Mouse (Mus musculus): Measurements from ENCODE around the gene Dock1. TPM values are rescaled to one million over a fixed set of nuclear protein-coding genes. Genes with fewer than 3 reads are reported as not detected.

The Dock1 gene
- total RNA-seq, 4 experiments from 2014 or later = 156 to 259 (median 216) TPM

GRCm38 (mm10) chr7:134990244-134990643, 319.8 kb downstream of the Dock1 start:
- DNase-seq = no peak

GRCm38 (mm10) chr7:134990911-134991310, 320.5 kb downstream of the Dock1 start:
- no peak for DNase-seq

- no peak for DNase-seq
These were observed 324.5 kb downstream of the Dock1 start for GRCm38 (mm10) chr7:134994983-134995382.

DNA sequence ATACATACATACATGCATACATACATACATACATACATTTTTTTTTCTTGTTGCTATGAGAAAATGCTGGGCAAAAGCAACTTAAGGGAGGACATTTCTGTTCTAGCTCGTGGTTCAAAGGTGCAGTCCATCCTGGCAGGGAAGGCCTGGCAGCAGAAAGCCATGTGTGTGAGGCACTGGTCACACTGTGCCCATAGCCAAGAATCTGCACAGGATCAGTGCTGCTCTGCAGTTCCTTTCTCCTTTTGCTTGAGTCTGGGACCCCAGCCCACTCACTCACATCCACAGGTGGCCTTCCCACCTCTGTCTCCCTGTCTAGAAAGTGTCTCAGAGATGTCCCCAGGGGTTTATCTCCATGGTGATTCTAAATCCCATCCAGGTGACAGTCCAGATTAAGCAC, 331.8 kb downstream of the Dock1 start:
- no peak for DNase-seq

DNA sequence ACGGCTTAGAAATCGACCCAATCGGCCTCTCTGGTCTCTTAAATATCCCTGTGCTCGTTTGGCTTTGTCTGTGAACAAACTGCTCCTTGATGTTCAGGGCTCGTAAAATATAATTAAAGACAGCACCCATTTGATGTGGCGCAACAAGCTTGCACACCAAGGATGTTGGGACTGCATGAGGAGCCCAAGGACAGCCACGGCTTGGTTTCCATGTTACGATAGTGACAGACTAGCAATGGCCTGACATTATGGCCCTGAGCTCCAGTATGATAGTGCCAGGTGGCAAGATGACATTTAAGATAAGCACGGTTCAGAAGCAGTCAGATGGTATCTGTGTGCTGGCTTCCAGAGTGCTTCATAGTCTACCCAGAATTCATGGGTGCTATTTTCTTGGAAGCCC, 332.4 kb downstream of the Dock1 start:
- peak; percentile 77 for DNase-seq

GRCm38 (mm10) chr7:135005964-135006560, 335.6 kb downstream of the Dock1 start:
- DNase-seq = no peak

DNA sequence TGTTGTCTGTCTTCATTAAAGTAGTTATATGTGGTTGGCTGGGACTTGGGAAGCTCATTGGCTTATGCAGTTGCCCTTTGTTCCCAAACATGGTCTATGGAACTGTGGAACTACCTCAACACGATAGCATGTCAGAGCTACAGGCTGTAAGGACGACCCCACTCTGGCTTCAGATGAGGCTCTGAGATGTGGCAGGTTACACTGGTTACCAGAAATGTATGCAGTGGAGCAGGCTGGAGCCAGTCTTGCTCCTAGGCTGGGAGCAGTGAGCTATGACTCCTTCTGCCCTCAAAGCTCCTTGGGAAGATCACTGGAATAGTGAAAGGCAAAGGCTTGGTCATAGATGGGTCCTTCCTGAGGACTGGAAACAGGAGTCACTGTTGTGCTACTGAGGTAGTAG, 337.6 kb downstream of the Dock1 start:
- DNase-seq = no peak

GRCm38 (mm10) chr7:135010997-135011396, 340.5 kb downstream of the Dock1 start:
- no peak for DNase-seq

- no peak for DNase-seq
These were observed 347.1 kb downstream of the Dock1 start for GRCm38 (mm10) chr7:135017531-135017930.

GRCm38 (mm10) chr7:135020762-135021161, 350.3 kb downstream of the Dock1 start:
- no peak for DNase-seq

DNA sequence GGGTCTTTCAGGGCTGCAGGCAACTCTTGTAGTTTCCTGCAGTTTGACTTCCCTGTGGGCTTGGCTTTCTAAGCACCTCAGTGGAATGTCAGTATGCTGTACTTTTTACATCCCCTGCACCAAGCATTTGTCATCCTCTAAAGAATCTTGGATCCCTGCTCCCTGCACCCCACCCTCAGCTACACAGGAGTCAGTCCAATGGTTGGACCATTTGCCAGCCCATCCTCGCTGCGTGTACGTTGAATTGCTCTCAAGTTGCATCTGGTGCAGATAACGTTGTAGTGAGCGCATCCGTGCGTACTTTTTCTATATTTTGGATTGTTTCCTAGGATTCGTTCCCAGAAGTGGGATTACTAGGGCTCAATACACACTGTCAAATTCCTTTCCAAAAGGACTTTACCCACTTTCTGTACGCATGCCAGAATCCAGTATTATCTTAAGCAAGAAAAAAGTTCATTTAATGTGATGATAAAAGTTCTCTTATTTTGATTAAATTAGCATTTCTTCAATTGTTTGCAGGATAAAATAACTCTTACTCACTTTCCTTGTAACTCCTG, 351.2 kb downstream of the Dock1 start:
- DNase-seq = no peak

GRCm38 (mm10) chr7:135024531-135024930, 354.1 kb downstream of the Dock1 start:
- DNase-seq = no peak

DNA sequence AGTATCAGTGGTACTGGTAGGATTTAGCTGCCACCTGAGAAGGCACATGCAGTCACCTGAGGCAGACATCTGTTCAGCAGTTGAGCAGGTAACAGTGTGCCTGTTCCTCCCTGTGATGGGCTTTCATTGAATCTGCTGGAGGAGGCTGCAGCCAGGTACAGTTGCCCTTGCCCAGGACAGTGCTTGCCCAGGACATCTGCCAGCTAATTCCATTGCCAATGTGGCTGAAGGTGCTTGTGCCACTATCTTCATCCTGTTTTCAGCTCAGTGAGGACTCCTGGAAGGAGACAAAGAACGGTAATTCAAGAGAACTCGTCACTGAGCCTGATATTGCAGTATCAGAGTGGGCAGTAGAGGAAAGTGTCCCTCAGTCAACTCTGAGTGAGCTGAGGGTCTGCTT, 358.3 kb downstream of the Dock1 start:
- DNase-seq = no peak

- peak; percentile 26 for DNase-seq
These were observed 358.7 kb downstream of the Dock1 start for GRCm38 (mm10) chr7:135029136-135029535.

DNA sequence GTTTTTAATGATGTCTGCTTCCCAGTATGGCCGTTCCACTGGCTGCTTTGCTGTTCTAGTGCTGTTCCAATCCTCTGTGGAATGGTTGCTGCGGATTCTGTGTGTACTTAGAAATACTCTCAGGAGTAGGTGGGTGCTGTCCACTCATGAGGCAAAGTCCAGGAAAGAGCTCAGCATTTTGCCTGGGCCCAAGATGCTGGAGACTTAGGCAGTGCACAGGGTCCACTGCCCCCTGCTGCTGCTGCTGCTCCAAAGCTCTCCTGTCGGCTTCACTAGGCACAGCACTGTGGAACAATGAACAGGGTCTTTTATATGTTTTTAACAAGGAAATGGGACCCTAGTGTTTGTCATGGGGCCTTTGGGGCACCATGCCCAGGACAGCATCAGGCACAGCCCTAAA, 361.0 kb downstream of the Dock1 start:
- no peak for DNase-seq

GRCm38 (mm10) chr7:135034811-135035210, 364.4 kb downstream of the Dock1 start:
- no peak for DNase-seq

GRCm38 (mm10) chr7:135035651-135036050, 365.2 kb downstream of the Dock1 start:
- no peak for DNase-seq

GRCm38 (mm10) chr7:135038930-135039329, 368.5 kb downstream of the Dock1 start:
- no peak for DNase-seq

GRCm38 (mm10) chr7:135043931-135044765, 373.7 kb downstream of the Dock1 start:
- no peak for DNase-seq

DNA sequence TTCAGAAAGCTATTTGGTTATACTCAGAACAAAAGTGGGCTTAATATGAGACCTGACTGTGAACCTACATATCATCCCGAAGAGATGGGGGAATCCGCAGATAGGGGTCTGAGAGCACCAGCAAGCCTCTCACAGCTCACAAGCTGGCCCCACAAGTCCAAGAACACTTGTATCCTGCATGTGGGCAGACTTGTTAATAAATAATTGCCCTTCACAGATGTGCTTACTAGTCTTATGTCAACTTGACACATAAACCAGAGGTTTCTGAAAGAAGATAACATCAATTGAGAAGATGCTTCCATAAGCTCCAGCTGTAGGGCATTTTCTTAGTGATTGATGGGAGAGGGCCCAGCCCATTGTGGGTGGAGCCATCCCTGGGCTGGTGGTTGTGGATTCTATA, 379.0 kb downstream of the Dock1 start:
- no peak for DNase-seq

DNA sequence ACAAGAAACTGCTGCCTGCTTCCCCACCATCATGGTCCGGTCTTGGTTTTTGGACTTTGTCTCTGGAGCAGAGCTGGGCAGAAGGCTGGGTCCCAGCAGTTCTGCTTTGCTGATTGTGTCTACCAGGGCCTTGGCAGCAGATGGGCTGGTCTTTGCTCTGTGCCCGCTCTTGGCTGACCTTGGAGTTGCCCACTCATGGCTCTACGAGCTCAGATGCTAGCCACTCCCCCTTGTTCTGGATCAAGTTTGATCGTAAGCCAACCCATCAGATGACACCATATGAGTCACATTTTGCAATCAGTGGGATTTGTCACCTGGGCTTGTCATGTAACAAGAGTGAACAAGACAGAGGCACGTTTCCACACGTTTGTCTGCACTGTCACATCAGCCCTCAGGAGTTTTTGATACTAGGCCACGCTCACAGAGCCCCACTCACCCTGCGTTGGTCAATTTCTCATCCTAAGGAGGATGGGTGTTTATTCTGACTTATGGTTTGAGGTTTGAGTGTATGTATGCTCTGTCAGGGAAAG, 382.8 kb downstream of the Dock1 start:
- DNase-seq = peak; percentile 85

GRCm38 (mm10) chr7:135054664-135055063, 384.2 kb downstream of the Dock1 start:
- DNase-seq = peak; percentile 31

DNA sequence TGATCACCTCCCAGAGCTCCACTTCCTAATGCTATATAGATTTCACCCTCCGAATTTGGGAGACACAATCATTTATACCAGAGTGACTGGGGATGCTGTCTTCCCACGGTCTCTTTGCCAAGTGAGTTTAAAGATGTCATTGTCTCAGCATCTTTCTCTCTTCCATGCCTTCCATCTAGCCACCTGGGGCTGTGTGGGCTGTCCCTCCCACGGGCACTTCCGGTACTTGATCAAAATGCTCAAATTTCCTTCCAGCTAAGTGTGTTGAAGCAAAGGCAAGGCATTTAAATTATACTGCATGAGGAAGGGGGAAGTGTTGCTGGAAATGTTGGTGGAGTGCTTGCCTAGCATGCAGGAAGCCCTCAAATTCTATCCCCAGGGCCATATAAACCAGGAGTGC, 388.6 kb downstream of the Dock1 start:
- no peak for DNase-seq

DNA sequence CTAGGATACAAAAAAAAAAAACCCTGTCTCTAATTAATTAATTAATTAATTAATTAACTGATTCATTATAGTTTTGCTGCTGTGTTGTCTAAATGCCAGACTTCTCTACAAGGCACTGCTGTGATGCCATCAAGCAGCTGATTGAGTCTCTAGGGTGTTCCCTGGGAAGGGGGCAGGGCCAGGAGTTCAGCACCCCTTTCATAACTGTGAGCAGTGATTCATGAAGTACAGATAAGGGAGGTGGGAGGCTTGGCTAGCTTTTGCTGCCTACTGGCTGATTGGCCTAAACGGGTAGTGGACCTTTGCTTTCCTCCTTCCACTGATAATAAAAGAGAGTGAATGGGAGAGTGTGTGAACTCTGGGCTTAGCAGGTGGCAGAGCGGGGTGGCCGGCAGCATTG, 389.1 kb downstream of the Dock1 start:
- no peak for DNase-seq
